Mouse (Mus musculus): ENCODE measurements around the gene Gm10638.

Gene Gm10638

GRCm38 (mm10) chr8:86745221-86745934 is at the start of gene Gm10638, which contains the start of gene Siah1a:
Gene Gm10638 (plus strand): TSS chr8:86745699.
Gene Siah1a (minus strand): TSS chr8:86745934.
- ChIA-PET CTCF (interaction anchor here in 2 of 4 experiments (0.5 to 1.7 kb wide), 7 partner anchors 10 to 163 kb away, joined by 3 to 4 read pairs (median 3); no protein-coding TSS in a partner anchor), POLR2A (interaction anchor here (0.5 to 7.6 kb wide), 56 partner anchors 8 to 1841 kb away, joined by 3 to 92 read pairs (median 5); partner anchors contain the start of gene N4bp1 (in 1 of the 4))

- CTCF ChIA-PET, result interaction anchor here in 1 of 4 experiments (1.3 kb wide), 1 partner anchor 213 kb away, joined by 4 read pairs; no protein-coding TSS in a partner anchor
- POLR2A ChIA-PET, result interaction anchor here in 2 of 4 experiments (0.5 kb wide), 2 partner anchors 119 to 451 kb away, joined by 4 to 7 read pairs; no protein-coding TSS in a partner anchor
Observed at GRCm38 (mm10) chr8:86695703-86696102, 49.8 kb upstream of the Gm10638 start.

GRCm38 (mm10) chr8:86698811-86699421 is 46.6 kb upstream of the Gm10638 start:
- POLR2A ChIA-PET, result interaction anchor here in 2 of 4 experiments (0.9 to 1.6 kb wide), 7 partner anchors 8 to 136 kb away, joined by 3 to 6 read pairs (median 3); no protein-coding TSS in a partner anchor

GRCm38 (mm10) chr8:86699471-86699870 is 46.0 kb upstream of the Gm10638 start:
- POLR2A ChIA-PET, result interaction anchor here in 2 of 4 experiments (0.9 to 1.6 kb wide), 4 partner anchors 12 to 136 kb away, joined by 3 to 6 read pairs (median 3); no protein-coding TSS in a partner anchor
- CTCF ChIA-PET, result no interaction called here

More at GRCm38 (mm10) chr8:86698811-86699421, 46.6 kb upstream of the Gm10638 start:
- CTCF ChIA-PET, result interaction anchor here in 1 of 4 experiments (0.6 kb wide), 1 partner anchor 113 kb away, joined by 3 read pairs; no protein-coding TSS in a partner anchor

GRCm38 (mm10) chr8:86702453-86702852 is 43.0 kb upstream of the Gm10638 start:
- POLR2A ChIA-PET, result interaction anchor here in 1 of 4 experiments (0.8 kb wide), 1 partner anchor 10 kb away, joined by 3 read pairs; no protein-coding TSS in a partner anchor
- CTCF ChIA-PET, result no interaction called here

- CTCF ChIA-PET, result no interaction called here
- POLR2A ChIA-PET, result interaction anchor here in 1 of 4 experiments (0.9 to 1.3 kb wide), 2 partner anchors 22 to 31 kb away, joined by 3 read pairs; no protein-coding TSS in a partner anchor
Observed at GRCm38 (mm10) chr8:86705317-86705716, 40.2 kb upstream of the Gm10638 start.

- POLR2A ChIA-PET, result interaction anchor here in 2 of 4 experiments (1.2 to 1.4 kb wide), 4 partner anchors 8 to 30 kb away, joined by 3 to 5 read pairs (median 4); no protein-coding TSS in a partner anchor
- CTCF ChIA-PET, result no interaction called here
Observed at GRCm38 (mm10) chr8:86706756-86707155, 38.7 kb upstream of the Gm10638 start.

- POLR2A ChIA-PET, result interaction anchor here in 2 of 4 experiments (0.8 to 1.4 kb wide), 2 partner anchors 9 to 11 kb away, joined by 3 to 5 read pairs; no protein-coding TSS in a partner anchor
- CTCF ChIA-PET, result interaction anchor here in 1 of 4 experiments (0.6 kb wide), 1 partner anchor 184 kb away, joined by 3 read pairs; no protein-coding TSS in a partner anchor
Observed at GRCm38 (mm10) chr8:86707873-86708272, 37.6 kb upstream of the Gm10638 start.

- CTCF ChIA-PET, result interaction anchor here in 2 of 4 experiments (0.5 to 0.7 kb wide), 3 partner anchors 44 to 131 kb away, joined by 3 to 5 read pairs (median 3); no protein-coding TSS in a partner anchor
- POLR2A ChIA-PET, result interaction anchor here in 2 of 4 experiments (1.3 to 2.2 kb wide), 6 partner anchors 9 to 18 kb away, joined by 3 to 7 read pairs (median 4); no protein-coding TSS in a partner anchor
Observed at GRCm38 (mm10) chr8:86712594-86712993, 32.9 kb upstream of the Gm10638 start.

- CTCF ChIA-PET, result interaction anchor here in 2 of 4 experiments (0.5 kb wide), 2 partner anchors 43 to 135 kb away, joined by 3 to 5 read pairs; no protein-coding TSS in a partner anchor
- POLR2A ChIA-PET, result interaction anchor here in 2 of 4 experiments (1.0 to 2.2 kb wide), 6 partner anchors 9 to 35 kb away, joined by 3 to 7 read pairs (median 4); no protein-coding TSS in a partner anchor
Observed at GRCm38 (mm10) chr8:86713407-86714188, 31.9 kb upstream of the Gm10638 start.

GRCm38 (mm10) chr8:86718332-86718994 is 27.0 kb upstream of the Gm10638 start:
- ChIA-PET CTCF (interaction anchor here in 1 of 4 experiments (0.5 kb wide), 1 partner anchor 190 kb away, joined by 3 read pairs; no protein-coding TSS in a partner anchor), POLR2A (interaction anchor here in 3 of 4 experiments (1.0 to 1.5 kb wide), 4 partner anchors 10 to 39 kb away, joined by 3 read pairs; no protein-coding TSS in a partner anchor)

GRCm38 (mm10) chr8:86719368-86719767 is 26.1 kb upstream of the Gm10638 start:
- ChIA-PET POLR2A (interaction anchor here in 1 of 4 experiments (0.9 to 1.0 kb wide), 2 partner anchors 9 to 185 kb away, joined by 3 to 4 read pairs; no protein-coding TSS in a partner anchor), CTCF (no interaction called here)

GRCm38 (mm10) chr8:86720756-86721459 is 24.6 kb upstream of the Gm10638 start:
- CTCF ChIA-PET, result no interaction called here
- POLR2A ChIA-PET, result interaction anchor here in 2 of 4 experiments (1.1 to 1.6 kb wide), 6 partner anchors 8 to 32 kb away, joined by 3 to 5 read pairs (median 3); partner anchors contain the start of genes Gm10638 (in 1 of the 2) and Siah1a (in 1 of the 2)

GRCm38 (mm10) chr8:86721490-86721889 is 24.0 kb upstream of the Gm10638 start:
- ChIA-PET POLR2A (interaction anchor here (0.6 to 1.6 kb wide), 8 partner anchors 9 to 104 kb away, joined by 3 to 5 read pairs (median 3); partner anchors contain the start of genes Gm10638 (in 2 of the 4) and Siah1a (in 1 of the 4)), CTCF (no interaction called here)

GRCm38 (mm10) chr8:86726959-86727358 is 18.5 kb upstream of the Gm10638 start:
- ChIA-PET CTCF (no interaction called here), POLR2A (interaction anchor here in 3 of 4 experiments (0.7 to 3.0 kb wide), 11 partner anchors 8 to 49 kb away, joined by 3 to 26 read pairs (median 4); no protein-coding TSS in a partner anchor)

Measured in embryonic stem cell, embryonic (primary cell).